Mouse (Mus musculus) lung, embryonic 16.5 days (tissue): Measurements from ENCODE around the gene Smco3. TPM values are rescaled to one million over a fixed set of nuclear protein-coding genes. Genes with fewer than 3 reads are reported as not detected.
A peak's percentile ranks its signal among the peaks of the same experiment; 100 is the strongest.

ENCODE experiments used
- ATAC-seq: fragments of 200-750 bp; cut with Nextera tagmentation; 2 replicates; pipeline ENCODE4 v1.8.0; 2017; ENCODE audit warnings: low read depth, mild to moderate bottlenecking, moderate library complexity
- H3K27ac ChIP-seq: fragments of 300-500 bp; sonication (generic); 2 replicates; pipeline ENCODE4 v1.5.1; 2014; ENCODE audit warnings: mild to moderate bottlenecking, control low read depth, low read length
- H3K27me3 ChIP-seq: fragments of 300-500 bp; sonication (generic); 2 replicates; pipeline ENCODE4 v1.6.1; 2014; ENCODE audit warnings: low read depth, low read length, mixed read lengths; ENCODE audit not compliant: control insufficient read depth, insufficient read depth
- H3K36me3 ChIP-seq: fragments of 300-500 bp; sonication (generic); 2 replicates; pipeline ENCODE4 v1.6.1; 2014; ENCODE audit warnings: low read length; ENCODE audit not compliant: control insufficient read depth, insufficient read depth
- H3K4me1 ChIP-seq: fragments of 300-500 bp; sonication (generic); replicated peaks from 2 replicates; pipeline ENCODE4 v1.6.1; 2014; ENCODE audit warnings: low read length, mixed read lengths; ENCODE audit not compliant: control insufficient read depth, insufficient read depth
- H3K4me2 ChIP-seq: fragments of 300-500 bp; sonication (generic); 2 replicates; pipeline ENCODE4 v1.6.1; 2014; ENCODE audit warnings: low read depth, low read length, control low read depth
- H3K4me3 ChIP-seq: fragments of 300-500 bp; sonication (generic); 2 replicates; pipeline ENCODE4 v1.5.1; 2014; ENCODE audit warnings: mild to moderate bottlenecking, low read length, control low read depth
- H3K9ac ChIP-seq: fragments of 300-500 bp; sonication (generic); 2 replicates; pipeline ENCODE4 v1.6.1; 2014; ENCODE audit warnings: low read length, control low read depth
- H3K9me3 ChIP-seq: fragments of 300-500 bp; sonication (generic); 2 replicates; pipeline ENCODE4 v1.6.1; 2016; ENCODE audit warnings: low read length; ENCODE audit not compliant: control insufficient read depth
- WGBS: fragments of 180-500 bp; shearing (Covaris S2); extraction: QIAGEN DNeasy Blood & Tissue Kit; methylation state at CpG from one replicate; pipeline ENCODE4 v1.1.7; 2014; 5-methylcytosine and 5-hydroxymethylcytosine counted together
- polyA plus RNA-seq: library from polyadenylated mRNA; unstranded; fragments of >200 nt; fragmentation: Nextera tagmentation; extraction: Ambion mirVana; gene quantifications from 2 replicates; pipeline ENCODE4 v1.2.1, GENCODE M21; 2015

The Smco3 gene
- polyA plus RNA-seq, 1 experiment from 2014 or later, result 3.3 TPM

GRCm38 (mm10) chr6:136795850-136796249 is 39.4 kb downstream of the Smco3 start:
- Histone ChIP-seq H3K4me2 (no peak overlapping the region), H3K4me3 (no peak overlapping the region), H3K27ac (no peak overlapping the region), H3K9ac (no peak overlapping the region), H3K9me3 (no peaks in the 10 kb centered on the region), H3K27me3 (no peaks in the 10 kb centered on the region), H3K36me3 (no peaks in the 10 kb centered on the region), H3K4me1 (peaks cover 3% of the 10 kb centered on the region; the same call in 1 of the 2 replicates)
- no peak for ATAC-seq
- WGBS, result 57% methylated on average over 6 of the region's 6 CpGs

GRCm38 (mm10) chr6:136795110-136795509 is 40.1 kb downstream of the Smco3 start:
- Histone ChIP-seq H3K9me3 (no peaks in the 10 kb centered on the region), H3K4me1 (peaks cover 3% of the 10 kb centered on the region; the same call in 1 of the 2 replicates), H3K36me3 (no peaks in the 10 kb centered on the region), H3K27ac (no peak overlapping the region), H3K4me3 (no peak overlapping the region), H3K4me2 (no peak overlapping the region), H3K9ac (no peak overlapping the region), H3K27me3 (no peaks in the 10 kb centered on the region)
- ATAC-seq, result no peak
- 50% methylated on average over 1 of the region's 1 CpGs for WGBS

- Histone ChIP-seq H3K9me3 (no peaks in the 10 kb centered on the region), H3K9ac (peak overlapping the region; percentile 40), H3K4me3 (peak overlapping the region; percentile 44), H3K27me3 (no peaks in the 10 kb centered on the region), H3K4me1 (peaks cover 3% of the 10 kb centered on the region), H3K4me2 (peak overlapping the region; percentile 67), H3K27ac (no peak overlapping the region), H3K36me3 (no peaks in the 10 kb centered on the region)
- 0% methylated on average over 22 of the region's 24 CpGs for WGBS
- no peak for ATAC-seq
These were observed 41.3 kb downstream of the Smco3 start for GRCm38 (mm10) chr6:136793831-136794525.

- WGBS, result 25% methylated on average over 16 of the region's 16 CpGs
- Histone ChIP-seq H3K36me3 (no peaks in the 10 kb centered on the region), H3K4me1 (peaks cover 3% of the 10 kb centered on the region), H3K27me3 (no peaks in the 10 kb centered on the region), H3K9me3 (no peaks in the 10 kb centered on the region), H3K4me3 (peak overlapping the region; percentile 44), H3K4me2 (peak overlapping the region; percentile 67), H3K9ac (peak overlapping the region; percentile 40), H3K27ac (no peak overlapping the region)
- no peak for ATAC-seq
These were observed 42.1 kb downstream of the Smco3 start for GRCm38 (mm10) chr6:136792884-136793758.

DNA sequence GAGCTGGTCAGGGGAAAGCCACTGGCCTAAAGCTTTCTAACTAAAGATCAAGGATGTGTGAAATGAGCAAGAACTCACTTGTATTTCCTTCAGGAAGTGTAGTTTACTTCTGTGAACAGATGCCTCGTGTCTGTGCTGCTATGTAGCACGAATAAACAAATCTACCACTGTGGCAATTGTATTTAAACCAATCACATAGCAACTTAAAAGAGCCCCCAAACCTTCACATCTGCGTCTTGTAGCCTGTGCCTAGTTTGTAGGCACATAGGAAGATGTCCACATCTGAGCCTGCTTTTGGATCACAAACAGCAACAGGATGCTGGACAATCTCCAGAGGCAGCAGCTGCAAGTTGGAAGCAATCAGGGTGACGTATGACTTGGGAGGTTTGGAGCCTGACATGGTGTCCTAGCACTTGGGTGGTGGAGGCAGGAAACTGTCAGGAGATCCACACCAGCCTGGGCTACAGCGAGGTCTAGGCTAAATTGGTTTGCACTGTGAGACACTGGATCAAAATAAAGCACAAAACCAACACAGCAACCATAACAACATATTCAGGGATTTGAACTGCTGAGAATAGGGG is 45.8 kb downstream of the Smco3 start:
- H3K36me3 ChIP-seq, result no peaks in the 10 kb centered on the region
- peak; percentile 96 for ATAC-seq
- WGBS, result 33% methylated on average over 5 of the region's 5 CpGs
- H3K27me3 ChIP-seq, result no peaks in the 10 kb centered on the region
- peak overlapping the region; percentile 76 for H3K27ac ChIP-seq
- no peaks in the 10 kb centered on the region for H3K9me3 ChIP-seq
- H3K9ac ChIP-seq, result no peak overlapping the region
- H3K4me2 ChIP-seq, result no peak overlapping the region
- H3K4me3 ChIP-seq, result no peak overlapping the region
- peaks cover 3% of the 10 kb centered on the region for H3K4me1 ChIP-seq

- no peak overlapping the region for H3K27ac ChIP-seq
- 67% methylated on average over 9 of the region's 9 CpGs for WGBS
- H3K4me1 ChIP-seq, result no peaks in the 10 kb centered on the region
- H3K9me3 ChIP-seq, result no peaks in the 10 kb centered on the region
- H3K4me3 ChIP-seq, result no peak overlapping the region
- no peak for ATAC-seq
- H3K27me3 ChIP-seq, result no peaks in the 10 kb centered on the region
- H3K4me2 ChIP-seq, result no peak overlapping the region
- no peaks in the 10 kb centered on the region for H3K36me3 ChIP-seq
- H3K9ac ChIP-seq, result no peak overlapping the region
These were observed 52.5 kb downstream of the Smco3 start for GRCm38 (mm10) chr6:136782761-136783160.

DNA sequence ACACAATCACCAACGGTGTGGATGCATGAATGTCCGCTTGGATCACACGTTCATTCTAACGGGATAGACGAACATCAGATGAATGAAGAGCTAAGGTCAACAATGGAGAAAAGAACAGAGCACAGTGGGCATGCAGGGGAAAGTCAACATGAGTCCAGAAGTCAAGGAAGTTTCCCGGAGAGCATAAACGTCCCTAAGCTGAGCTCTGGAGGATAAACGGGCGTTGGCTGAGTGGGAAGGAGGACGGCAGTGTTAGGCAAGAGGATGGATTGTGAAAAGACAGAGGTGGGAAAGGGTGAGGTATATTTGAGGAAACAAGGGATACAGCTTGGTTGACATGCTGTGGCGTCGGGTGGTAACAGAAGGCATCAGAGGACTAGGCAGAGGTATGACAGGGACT is 53.1 kb downstream of the Smco3 start:
- no peak overlapping the region for H3K4me3 ChIP-seq
- 76% methylated on average over 12 of the region's 12 CpGs for WGBS
- H3K4me1 ChIP-seq, result no peaks in the 10 kb centered on the region
- no peak for ATAC-seq
- H3K27me3 ChIP-seq, result no peaks in the 10 kb centered on the region
- no peaks in the 10 kb centered on the region for H3K9me3 ChIP-seq
- no peak overlapping the region for H3K9ac ChIP-seq
- H3K4me2 ChIP-seq, result no peak overlapping the region
- H3K36me3 ChIP-seq, result no peaks in the 10 kb centered on the region
- no peak overlapping the region for H3K27ac ChIP-seq

DNA sequence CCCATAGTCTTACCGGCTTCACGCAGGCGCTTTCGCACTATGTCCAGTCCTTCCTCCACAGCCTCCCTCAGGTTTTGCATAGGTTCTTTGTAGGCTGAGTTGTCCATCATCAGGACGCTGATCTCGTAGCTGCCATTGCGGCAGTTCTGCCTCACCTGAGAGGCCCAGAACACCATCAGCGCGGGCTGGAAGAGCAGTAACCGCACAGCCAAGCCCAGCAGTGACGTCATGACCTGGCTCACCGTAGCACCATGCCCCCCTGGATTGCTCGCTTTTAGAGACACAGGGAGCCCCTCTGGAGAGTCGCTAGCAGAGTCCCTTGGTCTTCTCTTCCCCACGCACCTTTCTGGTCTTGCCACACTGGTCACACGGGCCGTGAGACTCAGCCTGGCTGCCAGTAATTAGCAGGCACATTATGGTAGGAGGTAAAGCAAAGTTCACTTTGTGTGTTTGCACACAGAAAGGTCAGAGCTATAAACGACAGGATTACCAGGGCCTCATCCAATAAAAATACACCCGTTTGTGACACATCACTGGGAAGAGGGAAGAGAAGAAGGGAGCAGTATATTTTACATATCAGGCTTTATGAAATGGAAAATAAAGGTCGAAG is 53.8 kb downstream of the Smco3 start, which contains the start of gene Gucy2c:
Gene Gucy2c, minus strand, starts transcription at position 389 of the 610 bp plus-strand sequence.
- no peaks in the 10 kb centered on the region for H3K4me1 ChIP-seq
- H3K9me3 ChIP-seq, result no peaks in the 10 kb centered on the region
- H3K9ac ChIP-seq, result no peak within 1 kb of the TSS
- no peak within 1 kb of the TSS for H3K27ac ChIP-seq
- no peaks in the 10 kb centered on the region for H3K36me3 ChIP-seq
- H3K4me3 ChIP-seq, result no peak within 1 kb of the TSS
- no peak within 1 kb of the TSS for H3K4me2 ChIP-seq
- H3K27me3 ChIP-seq, result no peaks in the 10 kb centered on the region
- WGBS, result 73% methylated on average over 20 of the region's 20 CpGs
- no peak for ATAC-seq
